Mouse (Mus musculus): ENCODE results near the gene Fabp7. TPM values are rescaled to one million over a fixed set of nuclear protein-coding genes. Genes with fewer than 3 reads are reported as not detected.

Gene Fabp7
- total and polyA plus RNA-seq, 3 experiments = not detected

DNA sequence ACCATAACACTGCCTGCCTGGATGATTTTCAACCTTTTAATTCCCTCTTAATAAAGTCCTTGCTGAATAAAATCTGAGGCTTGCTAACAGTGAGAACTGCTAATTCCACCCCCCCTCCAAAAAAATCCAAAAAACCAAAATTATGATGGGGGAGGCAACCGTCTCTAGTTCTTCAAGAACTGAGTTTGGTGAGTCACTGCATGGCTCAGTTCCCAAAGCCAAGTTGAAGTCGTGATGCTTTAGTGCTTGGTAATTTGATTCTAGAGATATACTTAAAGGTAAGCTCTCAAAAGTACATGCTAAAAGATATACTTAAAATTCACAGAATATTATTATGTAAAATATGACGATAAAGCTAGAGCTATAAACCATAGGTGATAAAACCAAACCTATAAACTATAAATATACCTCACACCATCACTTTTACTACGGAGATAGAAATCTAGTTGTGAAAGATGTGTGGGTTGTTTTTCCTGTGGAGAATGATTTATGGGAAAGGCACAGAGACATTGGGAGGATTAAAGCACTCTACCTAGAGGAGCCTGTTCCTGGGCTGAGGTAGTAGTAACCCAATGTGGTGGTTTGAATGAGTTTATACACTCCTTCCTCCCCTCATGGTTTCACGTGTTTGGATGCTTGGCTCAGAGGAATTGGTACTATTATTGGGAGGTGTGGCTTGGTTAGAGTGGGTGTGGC lies 27.6 kb downstream of the Fabp7 start:
- TF ChIP-seq GABPA (IDR thresholded peaks at IDR 0.05; ENCODE audit: insufficient replicate concordance, low read depth, low read length) = no peak
- TF ChIP-seq ZKSCAN1 (IDR thresholded peaks at IDR 0.05; ENCODE audit: borderline replicate concordance, low read depth, low read length) = no peak
- no peak for TF ChIP-seq ETS1 (conservative IDR thresholded peaks at IDR 0.05; ENCODE audit: low read depth, low read length)
- TF ChIP-seq MEF2A (IDR thresholded peaks at IDR 0.05; ENCODE audit: borderline replicate concordance, low read depth, low read length) = no peak
- TF ChIP-seq RCOR1 (conservative IDR thresholded peaks at IDR 0.05; ENCODE audit: low read depth, low read length) = no peak
- no peak for TF ChIP-seq RAD21 (IDR thresholded peaks at IDR 0.05; ENCODE audit: low read depth, low read length)
- TF ChIP-seq KAT2A (IDR thresholded peaks at IDR 0.05; ENCODE audit: insufficient replicate concordance, low read length) = no peak
- no peak for TF ChIP-seq POLR2AphosphoS2 (IDR thresholded peaks at IDR 0.05; ENCODE audit: low read depth, low read length)
- no peak for TF ChIP-seq EP300 (IDR thresholded peaks at IDR 0.05; ENCODE audit: low read length)
- no peak for TF ChIP-seq JUN (IDR thresholded peaks at IDR 0.05; ENCODE audit: insufficient read depth, low read depth, low read length)
- no peak for TF ChIP-seq CHD2 (IDR thresholded peaks at IDR 0.05; ENCODE audit: low read length)
- TF ChIP-seq MYC (IDR thresholded peaks at IDR 0.05; ENCODE audit: low read depth, low read length) = no peak
- TF ChIP-seq NRF1 (IDR thresholded peaks at IDR 0.05; ENCODE audit: low read depth, low read length) = no peak
- TF ChIP-seq ELF1 (IDR thresholded peaks at IDR 0.05; ENCODE audit: low read depth, low read length) = no peak
- TF ChIP-seq UBTF (IDR thresholded peaks at IDR 0.05; ENCODE audit: low read depth, low read length) = no peak
- no peak for TF ChIP-seq SMC3 (IDR thresholded peaks at IDR 0.05; ENCODE audit: low read depth, low read length)
- no peaks in the 10 kb centered on the region for H3K9me3 ChIP-seq (replicated peaks; ENCODE audit: low read length)
- dilution Hi-C loops (cut with MboI; ENCODE audit: extremely low pct_ligation_motif_present, extremely low pct_unique_long_range_greater_than_20kb, low sequenced_read_pairs) = no loop called here

DNA sequence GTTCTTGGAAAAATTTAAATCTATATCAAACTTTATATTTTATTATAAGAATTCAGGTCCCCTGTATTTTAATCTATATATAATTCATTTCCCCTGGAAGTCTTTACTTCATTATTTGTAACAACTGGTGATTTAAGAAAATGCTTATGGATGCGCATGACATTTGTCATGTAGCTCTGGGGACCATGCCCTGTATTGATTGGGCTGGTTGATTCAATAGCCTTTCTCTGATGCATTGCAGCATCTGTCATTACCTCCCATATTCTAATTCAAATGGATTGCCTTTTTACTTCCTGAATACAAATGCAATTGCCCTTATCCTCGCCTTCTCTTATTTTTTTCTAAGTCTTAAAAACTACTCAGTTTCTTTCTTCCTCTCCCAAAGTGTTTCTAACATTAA lies 29.6 kb downstream of the Fabp7 start:
- Histone ChIP-seq H3K4me1 (ENCODE audit: control insufficient read depth in 1 of 2, insufficient read depth in 2 of 2) (no peaks in the 10 kb centered on the region), H3K4me3 (replicated peaks in 1 of 3; ENCODE audit: low read depth in 2 of 3, low read length in 2 of 3, poor library complexity in 1 of 3) (no peak overlapping the region), H3K36me3 (replicated peaks in 1 of 2; ENCODE audit: control insufficient read depth in 1 of 2, insufficient read depth in 1 of 2, low read length in 1 of 2) (no peaks in the 10 kb centered on the region), H3K9me3 (replicated peaks; ENCODE audit: low read length) (no peaks in the 10 kb centered on the region), H3K79me2 (replicated peaks; ENCODE audit: control insufficient read depth, extremely low read depth, insufficient read depth, poor library complexity, severe bottlenecking) (no peaks in the 10 kb centered on the region), H3K4me2 (ENCODE audit: insufficient read depth, low read depth, poor library complexity, severe bottlenecking) (no peak overlapping the region), H3K9ac (ENCODE audit: insufficient read depth, low read depth) (no peak overlapping the region), H3K27me3 (replicated peaks) (no peaks in the 10 kb centered on the region), H3K27ac (ENCODE audit: insufficient read depth, low read depth) (no peak overlapping the region)
- in situ Hi-C loops (cut with MboI; ENCODE audit: low pct_ligation_motif_present, low pct_unique_long_range_greater_than_20kb, low sequenced_read_pairs) = no loop called here
- dilution Hi-C loops (cut with MboI; ENCODE audit: extremely low pct_ligation_motif_present, extremely low pct_unique_long_range_greater_than_20kb, low sequenced_read_pairs) = no loop called here
- TF ChIP-seq IRF4 (IDR thresholded peaks at IDR 0.05; ENCODE audit: low read depth, low read length) (no peak), BHLHE40 (IDR thresholded peaks at IDR 0.05; ENCODE audit: low read depth, low read length) (no peak), HCFC1 (IDR thresholded peaks at IDR 0.05; ENCODE audit: low read depth, low read length) (no peak), CHD2 (IDR thresholded peaks at IDR 0.05; ENCODE audit: low read length) (no peak), JUND (conservative IDR thresholded peaks at IDR 0.05; ENCODE audit: low read depth, low read length) (no peak), PAX5 (IDR thresholded peaks at IDR 0.05; ENCODE audit: low read length) (no peak), ZNF384 (IDR thresholded peaks at IDR 0.05; ENCODE audit: low read depth, low read length) (no peak), ETS1 (conservative IDR thresholded peaks at IDR 0.05; ENCODE audit: low read depth, low read length) (no peak), JUN (IDR thresholded peaks at IDR 0.05; ENCODE audit: insufficient read depth, low read depth, low read length) (no peak), USF2 (conservative IDR thresholded peaks at IDR 0.05; ENCODE audit: low read depth, low read length) (no peak), ZMIZ1 (IDR thresholded peaks at IDR 0.05; ENCODE audit: low read depth, low read length) (no peak), MAZ (IDR thresholded peaks at IDR 0.05; ENCODE audit: low read depth, low read length) (no peak), MXI1 (IDR thresholded peaks at IDR 0.05; ENCODE audit: low read depth, low read length) (no peak), MAFK (IDR thresholded peaks at IDR 0.05; ENCODE audit: insufficient replicate concordance, low read length) (no peak), NRF1 (IDR thresholded peaks at IDR 0.05; ENCODE audit: low read depth, low read length) (no peak), TBP (conservative IDR thresholded peaks at IDR 0.05; ENCODE audit: low read depth, low read length) (no peak), USF1 (IDR thresholded peaks at IDR 0.05; ENCODE audit: low read depth, low read length) (no peak), KAT2A (IDR thresholded peaks at IDR 0.05; ENCODE audit: insufficient replicate concordance, low read length) (no peak), E2F4 (IDR thresholded peaks at IDR 0.05; ENCODE audit: insufficient replicate concordance, low read depth, low read length) (no peak)
- no peak for DNase-seq (ENCODE audit: extremely low read depth)

More for the DNA sequence above, 27.6 kb downstream of the Fabp7 start:
- H3K27ac ChIP-seq (ENCODE audit: insufficient read depth, low read depth) = no peak overlapping the region
- no peak overlapping the region for H3K4me3 ChIP-seq (replicated peaks in 1 of 3; ENCODE audit: low read depth in 2 of 3, low read length in 2 of 3, poor library complexity in 1 of 3)
- H3K4me1 ChIP-seq (ENCODE audit: control insufficient read depth in 1 of 2, insufficient read depth in 2 of 2) = no peaks in the 10 kb centered on the region
- no peaks in the 10 kb centered on the region for H3K27me3 ChIP-seq (replicated peaks)
- no peaks in the 10 kb centered on the region for H3K79me2 ChIP-seq (replicated peaks; ENCODE audit: control insufficient read depth, extremely low read depth, insufficient read depth, poor library complexity, severe bottlenecking)
- DNase-seq (ENCODE audit: extremely low read depth) = no peak
- in situ Hi-C loops (cut with MboI; ENCODE audit: low pct_ligation_motif_present, low pct_unique_long_range_greater_than_20kb, low sequenced_read_pairs) = no loop called here
- H3K36me3 ChIP-seq (replicated peaks in 1 of 2; ENCODE audit: control insufficient read depth in 1 of 2, insufficient read depth in 1 of 2, low read length in 1 of 2) = no peaks in the 10 kb centered on the region
- H3K4me2 ChIP-seq (ENCODE audit: insufficient read depth, low read depth, poor library complexity, severe bottlenecking) = no peak overlapping the region
- H3K9ac ChIP-seq (ENCODE audit: insufficient read depth, low read depth) = no peak overlapping the region
